Mouse (Mus musculus): ENCODE results near the gene Cisd1.
"Not testable (repeated sequence)": the region's sequence is repeated elsewhere in the genome, so short reads cannot be mapped to it uniquely, and the experiment has no call there.

The Cisd1 gene

DNA sequence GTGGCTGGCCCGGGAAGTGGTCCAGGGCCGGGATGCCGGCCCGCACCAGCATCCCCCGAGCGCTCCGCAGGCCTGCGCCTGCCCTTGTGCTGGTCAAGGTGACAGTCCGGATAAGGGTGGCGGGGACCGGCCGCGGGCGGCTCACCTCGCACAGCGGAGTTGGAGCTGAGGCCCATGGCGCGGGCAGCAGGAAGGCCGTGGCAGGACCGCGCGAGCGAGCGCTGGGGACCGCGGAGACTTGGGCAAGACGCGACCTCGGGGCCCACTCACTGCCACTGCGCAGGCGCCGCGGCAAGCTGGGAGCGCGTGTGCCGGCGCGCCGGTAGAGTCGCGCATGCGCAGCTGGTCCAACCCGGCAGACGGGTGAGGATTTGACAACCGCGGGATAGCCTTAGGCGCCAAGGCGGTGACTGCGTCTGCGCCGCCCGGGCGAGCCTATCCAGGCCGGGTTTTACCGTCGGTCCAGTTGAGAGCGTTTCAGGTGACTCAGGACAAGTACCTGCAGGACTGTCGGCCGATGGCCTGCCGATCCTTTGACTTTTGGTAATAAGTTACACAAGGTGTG lies at the start of gene Cisd1:
Cisd1 (minus strand) TSS at position 376 of the 565 bp plus-strand sequence.
- peak; percentile 97 for DNase-seq

DNA sequence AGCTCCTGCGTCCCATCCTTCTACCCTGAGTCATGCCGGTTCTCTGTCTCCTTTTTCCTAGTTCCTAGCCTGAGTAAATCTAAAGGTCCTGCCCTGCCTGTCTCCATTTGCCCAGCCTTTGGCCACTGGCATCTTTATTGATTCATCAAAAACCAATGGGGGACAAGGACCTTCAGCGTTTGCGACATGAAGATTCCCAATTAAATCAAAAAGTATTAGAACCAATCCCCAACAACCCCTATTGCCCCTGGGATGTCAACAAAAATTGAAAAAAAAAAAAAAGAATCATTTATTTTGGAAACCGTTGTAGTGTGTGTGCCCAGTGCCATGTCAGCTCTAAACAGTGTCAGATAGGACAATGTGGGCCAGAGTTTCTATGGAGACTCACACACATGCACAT lies 44.6 kb upstream of the Cisd1 start:
- DNase-seq = no peak

DNA sequence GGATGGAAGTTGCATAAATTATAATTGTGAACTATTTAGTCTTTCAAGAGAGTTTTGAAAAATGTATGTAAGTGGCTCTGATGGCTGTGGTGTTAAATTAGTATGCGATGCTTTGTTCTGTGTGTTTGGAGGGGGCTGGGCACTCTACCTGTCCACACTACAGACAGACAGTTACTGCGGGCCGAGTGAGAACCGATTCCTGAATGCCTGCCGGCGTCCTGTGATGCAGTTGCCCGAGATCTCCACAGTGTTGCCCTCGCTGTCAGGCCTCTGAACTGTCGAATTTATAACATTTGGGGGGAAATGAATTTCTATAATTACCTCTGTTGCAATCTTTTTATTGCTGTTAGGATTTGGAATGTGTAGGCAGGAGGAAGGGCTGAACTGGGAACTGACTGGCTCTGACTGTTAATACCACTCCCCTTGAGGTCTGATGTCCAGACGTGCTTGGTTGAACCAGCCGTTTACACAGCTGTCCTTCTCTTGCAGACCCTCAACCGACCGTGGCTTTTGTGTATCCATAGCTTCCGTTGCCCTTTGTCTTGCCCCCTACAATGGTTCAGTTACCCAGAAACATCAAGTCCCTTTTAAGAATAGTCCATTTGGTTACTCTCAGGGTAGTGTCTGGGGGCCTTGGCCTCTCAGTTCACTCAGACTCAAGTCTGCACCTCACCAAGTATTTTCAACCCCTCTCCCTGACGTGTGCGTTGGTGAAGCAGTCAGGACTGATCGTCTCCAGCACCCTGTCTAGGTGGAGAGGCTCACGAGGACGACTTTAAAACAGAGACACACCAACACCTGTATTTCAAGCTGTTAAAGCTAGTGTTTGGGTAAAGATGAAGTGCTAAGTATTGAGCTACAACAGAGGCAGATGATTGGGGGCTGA lies 39.6 kb upstream of the Cisd1 start:
- DNase-seq = no peak

DNA sequence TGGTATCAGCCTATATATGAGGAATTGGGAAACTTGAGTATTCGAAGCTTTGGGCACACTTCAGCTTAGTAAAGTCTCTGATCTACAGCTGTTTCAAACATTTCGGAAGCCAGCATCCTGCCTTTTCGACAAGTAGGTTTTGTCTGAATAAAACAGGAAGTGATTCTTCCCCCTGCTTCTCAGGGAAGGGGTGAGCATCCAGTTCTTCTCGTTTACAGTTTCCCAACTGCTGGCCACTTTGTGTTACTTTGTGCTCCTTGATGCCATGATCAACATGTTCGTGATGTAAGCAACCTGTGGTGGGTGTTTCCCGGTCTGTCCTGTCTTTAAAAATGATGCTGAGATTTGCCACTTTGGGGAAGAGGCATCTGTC lies 38.8 kb upstream of the Cisd1 start:
- not testable (repeated sequence) for DNase-seq

DNA sequence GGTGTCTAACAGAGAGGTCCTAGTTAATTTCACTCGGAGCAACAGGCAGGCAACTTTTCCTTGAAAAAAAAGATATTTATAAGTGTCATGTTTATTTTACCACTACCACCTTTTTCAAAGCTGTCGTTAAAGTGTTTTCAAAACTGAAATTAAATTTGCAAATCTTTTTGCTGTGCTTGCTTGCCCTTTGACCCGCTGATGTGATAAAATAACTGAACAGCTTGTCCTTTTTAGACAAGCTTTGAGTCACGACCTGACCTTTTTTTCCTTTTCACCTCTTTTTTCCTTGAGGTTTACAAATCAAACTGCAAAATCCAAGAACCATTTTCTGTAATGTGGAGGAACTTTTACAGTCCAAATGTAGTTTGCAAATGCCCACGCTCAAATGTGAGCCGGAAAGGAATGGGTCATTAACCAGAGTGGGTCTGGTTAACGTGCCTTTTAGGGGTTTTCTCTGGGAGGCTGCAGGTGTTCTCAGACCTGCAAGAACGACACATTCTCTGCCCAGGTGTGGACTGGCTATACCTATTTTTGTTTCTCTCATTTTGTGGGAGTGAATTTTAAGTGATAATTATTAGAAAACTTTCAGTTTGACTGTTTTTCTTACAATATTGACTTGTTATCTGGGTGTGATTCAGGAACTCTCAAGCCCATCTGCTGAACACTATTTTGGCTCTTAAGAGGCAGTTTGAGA lies 38.3 kb upstream of the Cisd1 start:
- DNase-seq = no peak

DNA sequence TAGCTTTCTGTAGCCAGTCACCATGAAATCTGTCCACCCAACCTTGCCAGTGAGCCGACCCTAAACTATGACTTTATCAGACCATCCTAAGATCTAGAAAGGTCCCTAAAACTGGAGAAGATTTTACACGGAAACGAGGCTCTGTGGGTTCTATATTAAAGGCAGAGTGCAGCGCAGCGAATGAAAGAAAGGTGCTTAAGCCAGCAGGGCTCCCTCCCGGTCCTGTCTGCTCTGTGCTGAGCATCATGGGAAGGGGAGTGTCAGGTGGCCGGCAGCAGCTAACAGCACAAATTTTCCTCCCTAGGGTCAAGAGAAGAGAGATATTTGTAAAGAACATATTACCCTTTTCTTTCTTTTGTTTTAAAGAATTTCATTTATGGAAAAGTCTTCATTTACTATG lies 37.4 kb upstream of the Cisd1 start:
- no peak for DNase-seq

DNA sequence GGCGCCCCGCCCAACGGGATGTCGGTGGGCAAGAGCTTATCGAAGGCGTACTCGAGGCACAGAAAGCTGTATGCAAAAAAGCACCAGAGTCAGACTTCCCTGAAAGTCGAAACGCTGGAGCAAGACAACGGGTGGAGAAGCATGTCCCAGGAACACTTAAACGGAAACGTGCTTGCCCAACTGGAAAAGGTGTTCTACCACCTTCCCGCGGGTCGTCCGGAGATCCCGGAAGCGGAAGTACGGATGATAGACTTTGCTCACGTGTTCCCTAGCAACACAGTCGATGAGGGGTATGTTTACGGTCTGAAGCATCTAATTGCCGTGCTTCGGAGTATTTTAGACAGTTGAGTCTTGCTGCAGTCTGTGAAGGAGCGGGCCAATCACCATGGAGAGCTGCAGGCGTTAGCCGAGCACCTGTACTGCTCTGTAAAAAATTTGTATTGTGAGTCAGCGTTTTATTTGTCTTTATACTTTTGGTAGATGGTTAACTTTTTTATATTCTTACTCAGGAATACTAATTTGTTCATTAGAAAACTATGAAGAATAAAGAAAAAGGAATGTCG lies 36.8 kb upstream of the Cisd1 start:
- no peak for DNase-seq

DNA sequence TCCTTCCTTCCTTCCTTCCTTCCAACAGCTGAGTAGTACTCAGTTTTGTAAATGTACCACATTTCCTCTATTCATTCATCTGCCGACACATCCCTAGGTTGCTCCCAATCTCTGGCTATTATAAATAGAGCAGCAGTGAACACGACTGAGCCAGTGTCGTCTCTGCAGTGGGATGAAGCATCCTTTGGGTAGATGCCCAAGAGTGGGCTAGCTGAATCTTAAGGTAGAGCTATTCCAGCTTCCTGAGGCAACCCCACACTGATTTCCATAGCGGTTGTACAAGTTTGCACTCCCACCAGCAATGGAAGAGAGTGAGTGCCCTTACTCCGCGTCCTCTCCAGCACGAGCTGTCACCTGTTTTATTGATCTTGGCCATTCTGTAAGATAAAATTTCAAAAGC lies 35.7 kb upstream of the Cisd1 start:
- no peak for DNase-seq

DNA sequence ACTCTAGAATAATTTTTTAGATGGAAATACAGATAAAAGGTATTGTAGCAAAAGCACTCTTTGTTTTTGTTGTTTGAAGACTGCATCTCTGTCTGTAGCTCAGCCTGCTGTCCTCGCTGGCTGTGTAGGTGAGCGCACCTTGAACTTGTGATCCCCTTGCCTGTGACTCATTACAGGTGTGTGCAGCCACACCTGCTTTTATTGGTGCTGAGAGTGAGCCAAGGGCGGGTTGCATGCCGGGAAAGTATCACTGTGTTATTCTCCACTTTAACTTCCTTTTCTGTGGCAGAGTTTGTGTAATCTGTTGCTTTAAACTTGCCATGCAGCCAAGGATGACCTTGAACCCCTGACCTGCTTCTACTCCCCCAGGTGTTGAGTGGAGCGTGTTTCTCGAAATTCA lies 31.3 kb upstream of the Cisd1 start:
- no peak for DNase-seq

DNA sequence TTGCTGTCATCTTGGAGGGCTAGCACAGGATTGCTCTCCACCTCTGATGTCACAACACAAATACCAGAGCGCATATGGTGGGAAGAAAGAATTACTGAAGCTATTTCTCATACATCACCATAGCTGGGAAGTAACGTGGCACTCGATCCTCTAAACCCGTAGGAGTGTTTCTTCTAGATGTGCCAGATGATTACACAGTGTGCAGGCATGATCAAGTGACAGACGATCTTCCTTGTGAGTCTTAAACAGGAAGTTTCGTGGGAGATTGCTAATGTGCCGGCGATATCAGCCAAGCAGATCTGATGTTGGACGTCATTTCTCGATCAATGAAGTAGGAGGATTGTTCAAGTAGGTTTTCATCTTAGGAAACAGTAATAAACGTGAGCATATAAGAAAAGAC lies 29.0 kb upstream of the Cisd1 start:
- DNase-seq = no peak

DNA sequence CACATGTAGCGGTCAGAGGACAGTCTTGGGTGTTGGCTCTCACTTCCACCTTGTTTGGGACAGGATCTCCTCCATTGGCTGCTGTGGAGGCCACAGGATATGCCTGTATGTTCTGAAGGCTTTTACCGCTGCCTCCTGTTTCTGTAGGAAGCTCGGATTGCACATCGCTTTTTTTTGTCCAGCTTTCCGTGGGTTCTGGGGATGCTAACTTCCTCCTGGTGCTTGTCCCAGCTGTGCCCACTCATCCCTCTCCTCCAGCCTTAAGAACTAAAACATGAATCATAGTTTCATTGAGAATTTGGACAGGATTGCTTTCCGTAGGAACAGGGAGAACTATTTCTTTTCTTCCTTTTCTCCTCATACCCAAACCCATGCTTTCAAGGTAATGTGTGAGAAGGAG lies 27.1 kb upstream of the Cisd1 start:
- no peak for DNase-seq

DNA sequence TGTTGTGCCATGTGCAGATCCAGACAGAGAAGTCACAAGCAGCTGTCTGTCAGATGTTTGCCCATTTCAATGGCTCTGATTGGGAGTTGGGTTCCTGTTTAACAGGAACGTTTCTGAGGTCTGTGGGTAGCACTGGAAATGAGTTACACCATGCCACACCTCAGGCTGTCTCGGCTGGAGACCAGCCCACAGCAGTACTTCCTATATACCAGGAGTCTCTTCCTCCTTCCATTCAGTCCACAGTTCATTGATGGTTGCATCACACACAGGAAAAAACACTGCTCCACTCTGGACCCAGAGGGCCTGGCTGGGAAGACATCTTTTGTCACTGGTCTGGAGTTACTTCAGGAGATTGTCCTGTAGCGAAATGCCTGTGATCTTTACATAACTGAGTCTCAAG lies 24.7 kb upstream of the Cisd1 start:
- no peak for DNase-seq

DNA sequence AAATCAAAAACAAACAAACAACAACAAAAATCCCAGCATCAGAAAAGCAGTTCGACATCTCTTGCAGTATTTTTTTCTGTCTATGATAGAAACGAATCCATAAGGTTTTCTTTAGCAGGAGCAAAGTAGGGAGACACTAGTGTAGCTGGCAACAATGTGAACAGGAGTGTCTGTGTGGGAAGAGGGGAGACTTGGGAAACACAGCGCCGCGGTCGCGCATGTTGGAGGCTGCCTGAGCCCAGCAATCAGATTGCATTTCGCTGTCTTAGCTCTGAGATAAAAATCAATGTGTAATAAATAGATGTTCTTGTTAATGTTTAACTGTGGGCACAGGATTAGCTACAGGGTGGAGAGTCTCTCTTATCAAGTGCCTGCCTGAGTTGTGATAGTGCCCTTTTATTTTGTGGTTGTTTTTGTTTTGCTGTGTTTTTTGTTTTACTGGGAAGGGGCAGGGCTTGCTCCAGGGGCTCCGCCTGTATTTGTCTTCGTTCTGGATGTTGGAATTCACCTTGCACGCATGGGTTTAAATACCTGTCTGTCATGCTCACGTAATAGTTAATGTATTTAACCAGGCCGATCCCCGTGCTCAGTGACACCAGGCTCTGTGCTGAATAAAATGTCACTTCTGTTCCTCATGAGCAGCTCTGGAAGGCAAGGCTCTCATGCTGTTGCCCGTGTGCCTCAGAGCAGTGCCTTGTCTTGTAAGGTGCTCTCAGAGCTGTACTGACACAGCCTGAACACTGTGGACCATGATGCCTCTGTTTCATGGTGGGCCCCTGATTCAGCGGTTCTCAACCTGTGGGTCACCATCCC lies 23.6 kb upstream of the Cisd1 start:
- DNase-seq = no peak

DNA sequence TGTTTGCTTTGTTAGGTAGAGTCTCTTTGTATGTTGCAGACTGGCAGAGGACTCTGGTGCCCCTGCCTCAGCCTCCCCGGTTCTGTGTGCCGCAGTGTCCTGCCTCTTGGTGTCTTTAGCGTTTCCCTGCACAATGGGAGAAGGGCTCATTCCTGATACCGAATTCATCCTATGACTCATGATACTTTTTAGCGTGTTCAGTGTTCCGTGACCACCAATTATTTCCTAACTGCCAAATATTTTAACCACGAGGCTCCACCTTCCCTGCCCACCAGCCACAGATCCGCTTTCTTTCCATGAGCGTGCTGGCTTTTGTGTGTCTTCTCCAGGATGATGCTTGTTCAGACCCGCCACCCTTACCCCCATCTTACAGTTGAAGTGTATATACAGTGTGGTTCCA lies 19.1 kb upstream of the Cisd1 start:
- no peak for DNase-seq

DNA sequence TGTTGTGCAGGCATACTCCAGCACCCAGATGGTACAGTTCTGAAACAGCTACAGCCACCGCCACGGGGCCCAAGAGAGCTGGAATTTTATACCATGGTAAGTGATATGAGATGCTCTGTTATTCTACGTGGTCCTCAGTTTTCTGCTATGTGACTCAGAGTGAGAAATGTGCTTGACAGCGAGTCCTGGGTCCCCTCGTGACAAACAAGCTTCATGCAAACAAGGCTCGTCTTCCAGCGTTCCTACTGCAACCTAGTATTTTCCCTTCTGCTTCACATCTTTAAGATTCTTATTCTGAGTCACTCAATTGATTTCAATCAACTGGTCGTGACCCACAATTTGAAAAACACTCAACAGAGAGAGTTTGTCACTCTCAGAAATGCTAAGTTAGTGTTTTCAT lies 18.7 kb upstream of the Cisd1 start:
- no peak for DNase-seq

DNA sequence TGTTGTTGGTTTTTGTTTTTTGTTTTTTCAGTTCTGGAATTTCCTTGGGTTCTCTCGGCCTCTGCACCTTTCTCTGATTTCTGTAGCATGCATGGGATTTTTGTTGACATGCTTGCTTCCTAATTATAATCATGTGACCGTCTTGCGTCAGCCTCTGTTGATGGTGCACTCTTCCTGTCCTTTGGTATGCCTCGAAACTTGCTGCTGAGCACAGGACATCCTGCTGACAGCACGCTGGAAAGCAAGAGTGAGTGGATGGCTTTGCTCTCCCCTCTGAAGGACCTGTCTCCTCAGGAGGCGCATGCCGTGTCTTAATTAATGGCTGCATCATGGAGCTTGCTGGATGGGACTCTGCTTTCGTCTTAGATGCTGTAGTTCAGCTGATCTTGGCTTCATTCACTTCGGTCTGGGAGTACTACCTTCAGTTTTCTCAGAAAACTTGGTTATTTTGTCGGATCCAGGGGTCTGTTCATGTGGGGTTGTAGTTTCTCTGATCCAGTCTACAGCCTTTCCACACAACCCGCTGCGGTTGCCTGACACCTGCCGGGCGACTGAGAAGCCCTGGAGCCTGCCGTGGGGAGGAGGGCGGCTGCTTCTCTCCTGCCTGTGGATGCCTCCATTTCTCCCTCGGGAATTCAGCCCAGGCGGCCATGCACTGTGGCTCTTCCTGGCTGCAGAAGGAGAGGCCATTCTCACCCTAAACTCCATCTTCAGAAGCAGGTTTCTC lies 17.2 kb upstream of the Cisd1 start:
- no peak for DNase-seq

DNA sequence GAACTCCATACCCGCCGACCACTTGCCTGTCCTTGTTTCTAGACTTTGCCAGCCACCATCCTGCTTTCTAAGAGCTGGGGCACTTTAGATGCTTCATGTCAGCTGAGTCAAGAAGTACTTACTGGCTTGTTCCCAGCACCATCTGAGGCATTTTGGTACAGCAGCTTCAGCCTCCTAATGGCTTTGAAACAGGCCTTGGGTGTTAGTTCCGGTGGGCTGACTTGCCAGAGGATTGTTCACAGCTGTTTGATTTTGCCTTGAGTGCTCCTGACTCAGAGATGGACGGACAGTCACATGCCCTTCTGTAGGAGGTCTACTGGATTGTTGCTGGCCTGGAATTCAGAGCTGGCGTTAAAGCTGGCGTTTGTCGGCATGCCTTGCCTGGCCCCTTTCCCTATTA lies 16.3 kb upstream of the Cisd1 start:
- no peak for DNase-seq

DNA sequence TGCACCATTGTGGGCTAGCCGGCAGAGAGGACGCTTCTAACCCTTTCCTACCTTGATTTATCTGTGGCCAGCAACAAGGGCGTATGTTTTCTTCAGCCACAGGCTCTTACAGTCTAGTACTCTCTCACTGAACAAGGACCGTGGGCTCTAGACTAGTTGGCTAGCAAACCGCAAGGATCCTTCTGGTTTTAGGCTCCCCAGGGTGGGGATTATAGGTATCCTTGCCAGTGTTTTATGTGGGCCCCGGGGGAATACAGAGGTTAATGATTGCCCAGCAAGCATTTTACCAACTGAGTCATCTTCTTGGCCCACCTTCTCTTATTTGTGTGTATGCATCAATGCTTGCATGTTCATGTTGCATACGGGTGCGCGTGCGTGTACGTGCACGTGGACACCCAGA lies 10.2 kb upstream of the Cisd1 start:
- no peak for DNase-seq

DNA sequence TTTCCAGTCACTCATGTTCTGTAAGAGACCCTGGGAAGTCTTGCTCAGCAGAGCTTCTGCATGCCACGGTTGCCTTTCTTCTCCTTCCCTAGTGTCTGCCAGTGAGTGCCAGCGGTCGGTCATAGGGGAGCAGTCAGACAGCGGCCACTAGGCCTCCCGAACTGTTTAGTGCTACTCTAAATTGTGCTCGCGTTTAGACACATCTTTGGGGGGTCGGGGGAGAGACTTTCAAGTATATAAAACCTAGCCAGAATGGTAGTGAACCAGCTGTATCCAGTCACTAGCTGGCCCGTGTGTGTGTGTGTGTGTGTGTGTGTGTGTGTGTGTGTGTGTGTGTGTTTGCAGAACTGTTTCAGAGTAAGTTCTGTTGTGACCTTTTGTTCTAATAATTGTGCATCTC lies 9.1 kb upstream of the Cisd1 start:
- DNase-seq = no peak

DNA sequence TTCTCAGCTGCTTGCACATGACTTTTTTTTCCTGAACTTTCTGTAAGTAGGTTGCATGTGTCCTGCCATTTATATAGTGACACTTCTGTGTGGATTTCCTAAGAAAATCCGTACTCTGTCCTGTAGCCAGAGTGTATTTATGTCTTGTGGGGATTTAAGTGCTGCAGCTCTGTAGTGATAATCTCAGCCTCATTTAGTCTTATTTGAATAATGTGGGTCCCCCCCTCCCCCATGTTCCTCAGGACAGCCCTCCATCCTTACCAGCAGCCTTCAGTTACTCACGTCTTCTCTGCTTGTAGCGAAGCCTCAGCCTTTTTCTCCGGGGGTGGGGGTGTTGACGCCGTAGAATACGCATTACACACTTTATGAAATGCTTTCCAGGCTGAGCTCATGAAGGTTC lies 6.5 kb upstream of the Cisd1 start:
- no peak for DNase-seq

DNA sequence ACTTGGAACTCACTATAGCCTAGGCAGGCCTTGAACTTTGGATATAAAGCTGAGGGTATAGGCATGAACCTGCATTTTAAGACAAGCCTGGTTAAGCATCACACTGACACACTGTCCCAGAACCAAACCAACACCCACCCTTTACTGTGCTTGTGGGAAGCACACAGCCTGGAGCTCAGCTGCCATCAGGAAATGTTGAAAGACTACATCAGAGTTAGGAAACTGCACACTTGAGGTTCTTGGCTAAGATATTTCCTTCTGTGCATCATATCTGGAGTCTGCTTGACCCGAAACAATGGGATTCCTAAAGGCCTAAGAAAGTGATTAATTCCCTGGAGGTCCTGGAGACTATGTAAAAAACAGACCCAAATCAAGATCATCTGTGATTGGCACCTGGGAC lies 4.5 kb upstream of the Cisd1 start:
- no peak for DNase-seq

DNA sequence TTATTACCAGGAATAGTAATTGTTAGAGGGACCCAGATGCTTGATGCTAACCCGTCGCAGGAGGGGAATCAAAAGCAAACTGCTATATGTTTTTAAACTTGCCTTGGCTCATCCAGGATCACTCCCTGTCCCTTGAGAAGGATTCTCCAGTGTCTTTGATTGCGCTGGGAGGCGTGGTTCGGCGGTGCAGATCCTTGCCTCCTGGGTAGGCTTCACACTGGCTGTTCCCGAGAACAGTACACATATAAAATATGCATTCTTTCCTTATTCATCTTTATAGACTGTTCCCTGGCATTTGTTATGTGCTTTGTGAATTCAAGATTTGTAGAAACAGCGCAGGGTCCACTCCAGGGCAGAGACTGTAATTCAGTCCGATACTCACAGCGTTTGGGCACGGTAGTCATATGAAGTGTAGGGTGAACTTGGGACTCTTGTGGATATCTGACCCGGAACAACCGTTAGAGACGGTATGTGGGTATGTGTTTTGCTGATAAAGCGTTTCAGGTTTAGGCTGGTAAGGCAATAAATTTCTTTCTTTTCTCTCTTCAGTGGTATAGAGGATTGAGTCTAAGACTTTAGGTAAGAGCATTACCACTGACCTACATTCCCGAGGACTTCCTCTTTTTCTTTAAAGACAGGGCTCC lies 4.0 kb upstream of the Cisd1 start:
- peak; percentile 38 for DNase-seq
